19 mouse cellular contexts compared by ENCODE assay signal in the genomic region with DNA sequence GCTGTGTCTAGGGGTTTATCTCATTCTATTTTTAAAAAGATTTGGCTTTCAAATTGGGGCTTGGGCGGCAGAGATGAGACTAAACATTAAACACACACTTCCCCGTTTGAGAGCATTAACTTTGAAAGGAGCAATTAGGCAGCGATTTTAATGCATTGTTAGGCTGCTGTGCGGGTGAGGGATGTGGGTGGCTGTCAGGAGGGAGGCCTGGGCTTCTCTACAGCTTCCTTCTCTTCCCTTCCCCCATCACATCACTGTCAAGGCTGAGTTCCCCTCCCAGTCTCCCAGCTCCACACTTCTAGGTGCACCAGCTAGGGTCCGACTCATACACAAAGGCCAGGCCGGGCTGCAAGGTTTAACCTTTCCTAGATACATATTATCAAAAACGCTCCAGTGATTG. TPM values are rescaled to one million over a fixed set of nuclear protein-coding genes. Genes with fewer than 3 reads are reported as not detected.
DNase-seq lines count a peak whose midpoint lies in the region; ATAC-seq and TF ChIP-seq lines count a peak whose summit lies in the region.
"Had no signal": no experiment of that assay in that cellular context is flagged by ENCODE, and none has a peak within 500 bp of the region (broad histone marks: within the 10 kb centered on the region; RNA-seq: fewer than 3 reads in every experiment).

No protein-coding gene starts in this region.

- H3K27ac ChIP-seq in kidney, embryonic 16.5 days (ENCODE audit: low read length), result no peak overlapping the region
- H3K27ac ChIP-seq in forebrain, embryonic 15.5 days (replicated peaks), result peak overlapping the region; percentile 82
- H3K27ac ChIP-seq in olfactory bulb, adult 2 months (ENCODE audit: insufficient read depth, low read depth, low read length), result peak overlapping the region; percentile 95
- H3K27ac ChIP-seq: kidney, postnatal 0 days; limb, embryonic 12.5 days; liver, embryonic 13.5 days; lung, embryonic 15.5 days; midbrain, embryonic 13.5 days had no signal

- no peak for TF ChIP-seq POLR2A in olfactory bulb, adult 2 months (IDR thresholded peaks at IDR 0.05; ENCODE audit: insufficient read depth, low read depth, low read length)

- ATAC-seq in kidney, embryonic 16.5 days (ENCODE audit: low FRiP score, low TSS enrichment), result 0 out of 2 replicates have a peak, but pooled peaks have one; percentile 39
- peak; percentile 86 for ATAC-seq in forebrain, embryonic 15.5 days (replicated peaks)
- ATAC-seq: intestine, postnatal 0 days; midbrain, embryonic 13.5 days had no signal

- WGBS in kidney, embryonic 16.5 days, result 32% methylated on average over 7 of the region's 7 CpGs
- WGBS in forebrain, embryonic 15.5 days, result 22% methylated on average over 7 of the region's 7 CpGs
- 25% methylated on average over 7 of the region's 7 CpGs for WGBS in olfactory bulb, adult 2 months

- H3K9ac ChIP-seq in kidney, embryonic 16.5 days (replicated peaks; ENCODE audit: low read length), result no peak overlapping the region
- no peak overlapping the region for H3K9ac ChIP-seq in forebrain, embryonic 15.5 days (replicated peaks)
- H3K9ac ChIP-seq: limb, embryonic 12.5 days; liver, embryonic 13.5 days; lung, embryonic 15.5 days; midbrain, embryonic 13.5 days had no signal

- DNase-seq in kidney, postnatal 25 days, result no peak
- DNase-seq in R1 (ENCODE audit: low read depth, low spot score), result peak; percentile 63
- no peak for DNase-seq in spleen, postnatal 10 days (ENCODE audit: low spot score in 2 of 2)
- no peak for DNase-seq in adrenal gland, postnatal 25 days
- no peak for DNase-seq in layer of hippocampus, adult 18-20 months (ENCODE audit: low spot score in 2 of 2)
- DNase-seq: adrenal gland, postnatal 14 days; cerebellum, adult 8-10 months; liver, embryonic 13.5 days; thymus, postnatal 36 days had no signal

- no peaks in the 10 kb centered on the region for H3K27me3 ChIP-seq in kidney, embryonic 16.5 days (ENCODE audit: insufficient read depth, low read length)
- H3K27me3 ChIP-seq in forebrain, embryonic 15.5 days, result no peaks in the 10 kb centered on the region
- H3K27me3 ChIP-seq: liver, embryonic 13.5 days; lung, embryonic 15.5 days; midbrain, embryonic 13.5 days had no signal

- H3K4me3 ChIP-seq in kidney, embryonic 16.5 days (ENCODE audit: low read length), result no peak overlapping the region
- no peak overlapping the region for H3K4me3 ChIP-seq in forebrain, embryonic 15.5 days
- H3K4me3 ChIP-seq in olfactory bulb, adult 2 months (ENCODE audit: insufficient read depth, low read depth, low read length), result no peak overlapping the region
- H3K4me3 ChIP-seq: limb, embryonic 12.5 days; liver, embryonic 13.5 days; lung, embryonic 15.5 days; midbrain, embryonic 13.5 days had no signal

- H3K4me2 ChIP-seq in kidney, embryonic 16.5 days (replicated peaks; ENCODE audit: low read depth, low read length), result no peak overlapping the region
- H3K4me2 ChIP-seq in forebrain, embryonic 15.5 days (replicated peaks), result no peak overlapping the region
- H3K4me2 ChIP-seq: limb, embryonic 12.5 days; liver, embryonic 13.5 days; lung, embryonic 15.5 days; midbrain, embryonic 13.5 days had no signal

- H3K4me1 ChIP-seq in kidney, embryonic 16.5 days (ENCODE audit: insufficient read depth, low read length), result no peaks in the 10 kb centered on the region
- H3K4me1 ChIP-seq in forebrain, embryonic 15.5 days, result peaks cover 9% of the 10 kb centered on the region; the same call in 1 of the 2 replicates
- peaks cover 14% of the 10 kb centered on the region for H3K4me1 ChIP-seq in olfactory bulb, adult 2 months (ENCODE audit: control insufficient read depth, insufficient read depth, low read length)
- H3K4me1 ChIP-seq: limb, embryonic 12.5 days; lung, embryonic 15.5 days; midbrain, embryonic 13.5 days had no signal

- no peak for TF ChIP-seq CTCF in olfactory bulb, adult 2 months (IDR thresholded peaks at IDR 0.05; ENCODE audit: insufficient read depth, low read depth, low read length)

- H3K9me3 ChIP-seq in kidney, embryonic 16.5 days (ENCODE audit: low read length), result no peaks in the 10 kb centered on the region
- no peaks in the 10 kb centered on the region for H3K9me3 ChIP-seq in forebrain, embryonic 15.5 days
- H3K9me3 ChIP-seq: limb, embryonic 12.5 days; liver, embryonic 13.5 days; lung, embryonic 15.5 days; midbrain, embryonic 13.5 days had no signal

- H3K36me3 ChIP-seq in kidney, embryonic 16.5 days (ENCODE audit: insufficient read depth, low read length), result no peaks in the 10 kb centered on the region
- no peaks in the 10 kb centered on the region for H3K36me3 ChIP-seq in forebrain, embryonic 15.5 days
- H3K36me3 ChIP-seq: limb, embryonic 12.5 days; liver, embryonic 13.5 days; lung, embryonic 15.5 days; midbrain, embryonic 13.5 days had no signal

RNA-seq across cellular contexts. Expression of gene Lrrc52, which starts 18.0 kb away (rescaled TPM):
- not detected in 2 replicates for polyA plus RNA-seq in kidney, embryonic 16.5 days (2015; fragmentation: Nextera tagmentation; extraction: Ambion mirVana)
- polyA plus RNA-seq in forebrain, embryonic 15.5 days (2015; fragmentation: Nextera tagmentation; extraction: Ambion mirVana), result not detected in 2 replicates
- polyA plus RNA-seq in olfactory bulb, adult 2 months (2012; ENCODE audit: insufficient read depth, insufficient read length, low replicate concordance, missing spikeins), result not detected in 2 replicates
- 0.86 TPM in 1 of 2 replicates, not detected in the other for total RNA-seq in adrenal gland, postnatal 25 days (2021)
- not detected for total RNA-seq in layer of hippocampus, adult 18-20 months (2021)
- total RNA-seq: layer of hippocampus, adult 8-10 months; megakaryocyte progenitor cell, adult 5-6 weeks had no signal
- polyA plus RNA-seq: intestine, postnatal 0 days; kidney, postnatal 0 days; limb, embryonic 12.5 days; liver, embryonic 13.5 days had no signal

RNA-seq across cellular contexts. Expression of gene Mgst3, which starts 55.0 kb away (rescaled TPM):
- polyA plus RNA-seq in kidney, embryonic 16.5 days (2015; fragmentation: Nextera tagmentation; extraction: Ambion mirVana), result 58.0 and 58.2 TPM in 2 replicates
- polyA plus RNA-seq in forebrain, embryonic 15.5 days (2015; fragmentation: Nextera tagmentation; extraction: Ambion mirVana), result 95.3 and 98.6 TPM in 2 replicates
- not detected in 2 replicates for polyA plus RNA-seq in olfactory bulb, adult 2 months (2012; ENCODE audit: insufficient read depth, insufficient read length, low replicate concordance, missing spikeins)
- 88.5 and 95.1 TPM in 2 replicates for total RNA-seq in adrenal gland, postnatal 25 days (2021)
- total RNA-seq in layer of hippocampus, adult 18-20 months (2021), result 10 to 100 TPM; 75.3 to 76.5 TPM
